Mouse (Mus musculus): ENCODE measurements around the gene Gnas.

- TF ChIP-seq POLR2A (IDR thresholded peaks at IDR 0.05; ENCODE audit: extremely low read depth, insufficient read depth, low read length), result no peak
- TF ChIP-seq CTCF (IDR thresholded peaks at IDR 0.05; ENCODE audit: extremely low read depth, insufficient read depth, low read length), result no peak
Measured at GRCm38 (mm10) chr2:174342793-174343400, 58.8 kb downstream of the Gnas start.

Measured in cortical plate, adult 2 months (tissue).